Mouse (Mus musculus): ENCODE measurements around the gene Crisp3. TPM values are rescaled to one million over a fixed set of nuclear protein-coding genes. Genes with fewer than 3 reads are reported as not detected.
A peak's percentile ranks its signal among the peaks of the same experiment; 100 is the strongest.
"Not testable (repeated sequence)": the region's sequence is repeated elsewhere in the genome, so short reads cannot be mapped to it uniquely, and the experiment has no call there.

The Crisp3 gene
- not detected in 2 replicates for polyA plus RNA-seq (2016; fragmentation: Nextera tagmentation; extraction: Ambion mirVana)

GRCm38 (mm10) chr17:40242135-40242534, at the start of gene Crisp3:
Crisp3 (minus strand) TSS chr17:40242288.
- Histone ChIP-seq H3K36me3 (replicated peaks) (no peaks in the 10 kb centered on the region), H3K9ac (no peak within 1 kb of the TSS), H3K4me3 (replicated peaks) (no peak within 1 kb of the TSS), H3K27me3 (no peaks in the 10 kb centered on the region), H3K9me3 (no peaks in the 10 kb centered on the region), H3K27ac (no peak within 1 kb of the TSS), H3K4me2 (no peak within 1 kb of the TSS), H3K4me1 (no peaks in the 10 kb centered on the region)
- no peak for ATAC-seq (ENCODE audit: low FRiP score)

GRCm38 (mm10) chr17:40285435-40285834, 43.3 kb upstream of the Crisp3 start:
- WGBS, result 83% methylated on average over 2 of the region's 2 CpGs
- Histone ChIP-seq H3K4me1 (no peaks in the 10 kb centered on the region), H3K4me3 (replicated peaks) (no peak overlapping the region), H3K9me3 (no peaks in the 10 kb centered on the region), H3K36me3 (replicated peaks) (no peaks in the 10 kb centered on the region), H3K9ac (no peak overlapping the region), H3K27me3 (no peaks in the 10 kb centered on the region), H3K27ac (no peak overlapping the region), H3K4me2 (no peak overlapping the region)
- no peak for ATAC-seq (ENCODE audit: low FRiP score)

- no peak overlapping the region for H3K27ac ChIP-seq
- ATAC-seq (ENCODE audit: low FRiP score), result peak; percentile 84; the same call in 1 of the 2 replicates
- no peaks in the 10 kb centered on the region for H3K9me3 ChIP-seq
- no peak overlapping the region for H3K9ac ChIP-seq
- no peak overlapping the region for H3K4me3 ChIP-seq (replicated peaks)
- H3K36me3 ChIP-seq (replicated peaks), result no peaks in the 10 kb centered on the region
- no peaks in the 10 kb centered on the region for H3K4me1 ChIP-seq
- no peak overlapping the region for H3K4me2 ChIP-seq
- H3K27me3 ChIP-seq, result no peaks in the 10 kb centered on the region
- WGBS, result 59% methylated on average over 1 of the region's 1 CpGs
Measured at GRCm38 (mm10) chr17:40275519-40275918, 33.4 kb upstream of the Crisp3 start.

- Histone ChIP-seq H3K4me3 (replicated peaks) (no peak overlapping the region), H3K27ac (no peak overlapping the region), H3K4me1 (no peaks in the 10 kb centered on the region), H3K27me3 (no peaks in the 10 kb centered on the region), H3K36me3 (replicated peaks) (no peaks in the 10 kb centered on the region), H3K9ac (no peak overlapping the region), H3K9me3 (no peaks in the 10 kb centered on the region), H3K4me2 (no peak overlapping the region)
- 18% methylated on average over 1 of the region's 1 CpGs for WGBS
- ATAC-seq (ENCODE audit: low FRiP score), result peak; percentile 83; the same call in 1 of the 2 replicates
Measured at GRCm38 (mm10) chr17:40274906-40275470, 32.9 kb upstream of the Crisp3 start.

- H3K36me3 ChIP-seq (replicated peaks), result no peaks in the 10 kb centered on the region
Measured at GRCm38 (mm10) chr17:40252487-40252886, 10.4 kb upstream of the Crisp3 start.

GRCm38 (mm10) chr17:40208540-40208939, 33.5 kb downstream of the Crisp3 start, which contains the start of gene Pgk2:
Pgk2 (minus strand) TSS chr17:40208640.
- H3K4me1 ChIP-seq, result no peaks in the 10 kb centered on the region
- no peak for ATAC-seq (ENCODE audit: low FRiP score)
- WGBS, result 70% methylated on average over 4 of the region's 4 CpGs
- no peak within 1 kb of the TSS for H3K4me3 ChIP-seq (replicated peaks)
- no peak within 1 kb of the TSS for H3K4me2 ChIP-seq
- no peaks in the 10 kb centered on the region for H3K27me3 ChIP-seq
- no peaks in the 10 kb centered on the region for H3K36me3 ChIP-seq (replicated peaks)
- no peak within 1 kb of the TSS for H3K27ac ChIP-seq
- no peak within 1 kb of the TSS for H3K9ac ChIP-seq
- H3K9me3 ChIP-seq, result no peaks in the 10 kb centered on the region

More at GRCm38 (mm10) chr17:40252487-40252886, 10.4 kb upstream of the Crisp3 start:
- no peaks in the 10 kb centered on the region for H3K4me1 ChIP-seq
- no peak overlapping the region for H3K4me2 ChIP-seq
- ATAC-seq (ENCODE audit: low FRiP score), result no peak
- WGBS, result 84% methylated on average over 1 of the region's 1 CpGs
- H3K27me3 ChIP-seq, result no peaks in the 10 kb centered on the region
- no peak overlapping the region for H3K27ac ChIP-seq
- no peak overlapping the region for H3K9ac ChIP-seq
- H3K9me3 ChIP-seq, result no peaks in the 10 kb centered on the region
- no peak overlapping the region for H3K4me3 ChIP-seq (replicated peaks)

GRCm38 (mm10) chr17:40201803-40202202, 40.3 kb downstream of the Crisp3 start:
- H3K9me3 ChIP-seq; H3K27ac ChIP-seq; ATAC-seq (ENCODE audit: low FRiP score); H3K27me3 ChIP-seq; H3K4me1 ChIP-seq; H3K36me3 ChIP-seq (replicated peaks); H3K4me2 ChIP-seq; H3K4me3 ChIP-seq (replicated peaks); H3K9ac ChIP-seq: not testable (repeated sequence)

- H3K9ac ChIP-seq; H3K4me2 ChIP-seq; H3K4me3 ChIP-seq (replicated peaks); ATAC-seq (ENCODE audit: low FRiP score); H3K9me3 ChIP-seq; H3K27me3 ChIP-seq; H3K27ac ChIP-seq; H3K36me3 ChIP-seq (replicated peaks); H3K4me1 ChIP-seq: not testable (repeated sequence)
- 85% methylated on average over 4 of the region's 4 CpGs for WGBS
Measured at GRCm38 (mm10) chr17:40190192-40190591, 51.9 kb downstream of the Crisp3 start.

Other genes starting within 250 kb of the Crisp3 start
- not detected in 2 replicates for gene AC192777.2, start 146.8 kb downstream of the Crisp3 start, polyA plus RNA-seq (2016; fragmentation: Nextera tagmentation; extraction: Ambion mirVana)
- not detected in 2 replicates for gene Pgk2, start 33.6 kb downstream of the Crisp3 start, polyA plus RNA-seq (2016; fragmentation: Nextera tagmentation; extraction: Ambion mirVana)
- not detected in 2 replicates for gene Crisp1, start 76.9 kb upstream of the Crisp3 start, polyA plus RNA-seq (2016; fragmentation: Nextera tagmentation; extraction: Ambion mirVana)

Measured in forebrain, embryonic 12.5 days (tissue).